Mouse (Mus musculus) heart, postnatal 25 days (tissue): ENCODE data around the gene Pask. TPM values are rescaled to one million over a fixed set of nuclear protein-coding genes. Genes with fewer than 3 reads are reported as not detected.
"Not testable (repeated sequence)": the region's sequence is repeated elsewhere in the genome, so short reads cannot be mapped to it uniquely, and the experiment has no call there.

Experiments used
- DNase-seq: peaks from one replicate; pipeline ENCODE4 v3.0.0; 2022; ENCODE audit warnings: low spot score
- intact Hi-C: fragments of 180-260 bp; cut with DNase I; formaldehyde crosslinking; loops from one replicate; pipeline ENCODE4 v1.15.1; 2025
- total RNA-seq, 2 experiments: library from RNA; stranded (reverse); gene quantifications; 2 replicates each; pipeline ENCODE4 v1.2.3; 2021

Gene Pask
- total RNA-seq: 1 to 10 TPM in 1 of 2 experiments, under 1 TPM in 1; 0.39 to 1.2 TPM

GRCm38 (mm10) chr1:93342648-93343503 lies at the start of gene Pask, which contains the start of gene Ppp1r7:
Gene Pask (minus strand): TSS chr1:93343482.
Gene Ppp1r7 (plus strand): TSS chr1:93342854.
- DNase-seq: peak; percentile 90
- intact Hi-C loops: loop anchor here (5.0 to 10.0 kb wide), 6 partner anchors 106 to 412 kb away; partner anchors contain the start of genes Atg4b, Capn10, Sned1 and Thap4

- no peak for DNase-seq
- intact Hi-C loops: no loop called here
These were observed 45.6 kb upstream of the Pask start for GRCm38 (mm10) chr1:93388906-93389305.

GRCm38 (mm10) chr1:93387198-93387597 lies 43.9 kb upstream of the Pask start:
- no peak for DNase-seq
- intact Hi-C loops: no loop called here

- intact Hi-C loops: no loop called here
- no peak for DNase-seq
These were observed 35.8 kb upstream of the Pask start for GRCm38 (mm10) chr1:93379117-93379516.

GRCm38 (mm10) chr1:93377307-93377706 lies 34.0 kb upstream of the Pask start:
- DNase-seq: no peak
- intact Hi-C loops: no loop called here

- intact Hi-C loops: no loop called here
- DNase-seq: no peak
These were observed 30.4 kb upstream of the Pask start, which contains the start of gene Ano7 for GRCm38 (mm10) chr1:93373665-93374064. Gene Ano7 (plus strand): TSS chr1:93373930.

GRCm38 (mm10) chr1:93365641-93366040 lies 22.4 kb upstream of the Pask start:
- intact Hi-C loops: no loop called here
- DNase-seq: no peak

GRCm38 (mm10) chr1:93362661-93363060 lies 19.4 kb upstream of the Pask start:
- intact Hi-C loops: no loop called here
- no peak for DNase-seq

GRCm38 (mm10) chr1:93352724-93353123 lies 9.4 kb upstream of the Pask start:
- intact Hi-C loops: no loop called here
- no peak for DNase-seq

GRCm38 (mm10) chr1:93349701-93350100 lies 6.4 kb upstream of the Pask start:
- intact Hi-C loops: loop anchor here (10.0 kb wide), 2 partner anchors 405 to 415 kb away; partner anchors contain the start of genes Atg4b, Capn10 and Thap4
- DNase-seq: no peak

- intact Hi-C loops: loop anchor here (10.0 kb wide), 2 partner anchors 408 to 412 kb away; partner anchors contain the start of genes Atg4b, Capn10 and Thap4
- DNase-seq: no peak
These were observed 3.9 kb upstream of the Pask start for GRCm38 (mm10) chr1:93347176-93347575.

- DNase-seq: peak; percentile 88
- intact Hi-C loops: loop anchor here (5.0 to 10.0 kb wide), 6 partner anchors 106 to 411 kb away; partner anchors contain the start of genes Atg4b, Capn10, Sned1 and Thap4
These were observed 294 bp upstream of the Pask start for GRCm38 (mm10) chr1:93343504-93344047.

- DNase-seq: no peak
- intact Hi-C loops: no loop called here
These were observed 8.7 kb downstream of the Pask start for GRCm38 (mm10) chr1:93334621-93335020.

GRCm38 (mm10) chr1:93326446-93326845 lies 16.8 kb downstream of the Pask start:
- intact Hi-C loops: no loop called here
- no peak for DNase-seq

- intact Hi-C loops: no loop called here
These were observed 19.3 kb downstream of the Pask start for GRCm38 (mm10) chr1:93323973-93324372.

GRCm38 (mm10) chr1:93305581-93306337 lies 37.5 kb downstream of the Pask start, which contains the start of gene Mterf4:
Gene Mterf4 (minus strand): TSS chr1:93305915.
- intact Hi-C loops: loop anchor here (10.0 kb wide), 1 partner anchor 131 kb away; no protein-coding TSS in a partner anchor
- peak; percentile 45 for DNase-seq

More at GRCm38 (mm10) chr1:93323973-93324372, 19.3 kb downstream of the Pask start:
- no peak for DNase-seq

- intact Hi-C loops: loop anchor here (10.0 kb wide), 1 partner anchor 126 kb away; no protein-coding TSS in a partner anchor
These were observed 42.7 kb downstream of the Pask start for GRCm38 (mm10) chr1:93300578-93300977.

GRCm38 (mm10) chr1:93299791-93300190 lies 43.5 kb downstream of the Pask start:
- intact Hi-C loops: loop anchor here (10.0 kb wide), 1 partner anchor 125 kb away; no protein-coding TSS in a partner anchor
- no peak for DNase-seq

More at GRCm38 (mm10) chr1:93300578-93300977, 42.7 kb downstream of the Pask start:
- DNase-seq: no peak

GRCm38 (mm10) chr1:93294491-93294890 lies 48.8 kb downstream of the Pask start:
- DNase-seq, intact Hi-C loops: not testable (repeated sequence)

GRCm38 (mm10) chr1:93292006-93292405 lies 51.3 kb downstream of the Pask start:
- DNase-seq: no peak
- intact Hi-C loops: no loop called here
